Mouse (Mus musculus): ENCODE measurements around the gene Bmt2.
A peak's percentile ranks its signal among the peaks of the same experiment; 100 is the strongest.

Gene Bmt2

GRCm38 (mm10) chr6:13617110-13617509 is 60.7 kb downstream of the Bmt2 start:
- no peak for DNase-seq (ENCODE audit: low spot score)

GRCm38 (mm10) chr6:13614568-13614967 is 63.2 kb downstream of the Bmt2 start:
- DNase-seq (ENCODE audit: low spot score): no peak

GRCm38 (mm10) chr6:13613671-13614070 is 64.1 kb downstream of the Bmt2 start:
- no peak for DNase-seq (ENCODE audit: low spot score)

GRCm38 (mm10) chr6:13610869-13611268 is 66.9 kb downstream of the Bmt2 start:
- DNase-seq (ENCODE audit: low spot score): no peak

- no peak for DNase-seq (ENCODE audit: low spot score)
Measured at GRCm38 (mm10) chr6:13609353-13610140, 68.2 kb downstream of the Bmt2 start.

- DNase-seq (ENCODE audit: low spot score): peak; percentile 93
Measured at GRCm38 (mm10) chr6:13607621-13608493, 69.9 kb downstream of the Bmt2 start, which contains the start of gene Tmem168. Gene Tmem168 (minus strand): TSS chr6:13608100.

GRCm38 (mm10) chr6:13606921-13607620 is 70.7 kb downstream of the Bmt2 start:
- no peak for DNase-seq (ENCODE audit: low spot score)

- DNase-seq (ENCODE audit: low spot score): no peak
Measured at GRCm38 (mm10) chr6:13606394-13606793, 71.4 kb downstream of the Bmt2 start.

GRCm38 (mm10) chr6:13603134-13603533 is 74.6 kb downstream of the Bmt2 start:
- DNase-seq (ENCODE audit: low spot score): no peak

GRCm38 (mm10) chr6:13601587-13601986 is 76.2 kb downstream of the Bmt2 start:
- DNase-seq (ENCODE audit: low spot score): no peak

GRCm38 (mm10) chr6:13598239-13598923 is 79.4 kb downstream of the Bmt2 start:
- DNase-seq (ENCODE audit: low spot score): no peak

- DNase-seq (ENCODE audit: low spot score): no peak
Measured at GRCm38 (mm10) chr6:13592729-13593345, 84.9 kb downstream of the Bmt2 start.

- DNase-seq (ENCODE audit: low spot score): peak; percentile 86
Measured at GRCm38 (mm10) chr6:13586560-13586959, 91.2 kb downstream of the Bmt2 start.

- no peak for DNase-seq (ENCODE audit: low spot score)
Measured at GRCm38 (mm10) chr6:13586154-13586553, 91.6 kb downstream of the Bmt2 start.

GRCm38 (mm10) chr6:13584788-13585187 is 93.0 kb downstream of the Bmt2 start:
- no peak for DNase-seq (ENCODE audit: low spot score)

- DNase-seq (ENCODE audit: low spot score): no peak
Measured at GRCm38 (mm10) chr6:13582075-13582474, 95.7 kb downstream of the Bmt2 start.

All from yolk sac, embryonic 10.5 days (tissue).